Mouse (Mus musculus) midbrain, embryonic 11.5 days (tissue): ENCODE results near the gene Pkd1. TPM values are rescaled to one million over a fixed set of nuclear protein-coding genes. Genes with fewer than 3 reads are reported as not detected.

Experiments used
- ATAC-seq: fragments of 200-750 bp; cut with Nextera tagmentation; 2 replicates; pipeline ENCODE4 v1.8.0; 2017; ENCODE audit warnings: moderate TSS enrichment, moderate library complexity; ENCODE audit not compliant: low FRiP score
- DNase-seq: peaks from one replicate; pipeline ENCODE4 v3.0.0; 2015; ENCODE audit warnings: low spot score; ENCODE audit errors: missing footprints
- H3K27ac ChIP-seq: fragments of 300-500 bp; sonication (generic); 2 replicates; pipeline ENCODE4 v1.5.1; 2014; ENCODE audit warnings: low read depth, low read length
- H3K27me3 ChIP-seq: fragments of 300-500 bp; sonication (generic); 2 replicates; pipeline ENCODE4 v1.6.1; 2014; ENCODE audit warnings: mild to moderate bottlenecking, low read length, moderate library complexity, mixed read lengths; ENCODE audit not compliant: control insufficient read depth, insufficient read depth
- H3K36me3 ChIP-seq: fragments of 300-500 bp; sonication (generic); 2 replicates; pipeline ENCODE4 v1.6.1; 2014; ENCODE audit warnings: mild to moderate bottlenecking, low read length, moderate library complexity, mixed read lengths; ENCODE audit not compliant: control insufficient read depth, insufficient read depth
- H3K4me1 ChIP-seq: fragments of 300-500 bp; sonication (generic); 2 replicates; pipeline ENCODE4 v1.6.1; 2014; ENCODE audit warnings: low read length; ENCODE audit not compliant: control insufficient read depth, insufficient read depth
- H3K4me2 ChIP-seq: fragments of 300-500 bp; sonication (generic); 2 replicates; pipeline ENCODE4 v1.6.1; 2014; ENCODE audit warnings: mild to moderate bottlenecking, moderate library complexity
- H3K4me3 ChIP-seq: fragments of 300-500 bp; sonication (generic); 2 replicates; pipeline ENCODE4 v1.5.1; 2014; ENCODE audit warnings: low read depth, low read length
- H3K9ac ChIP-seq: fragments of 300-500 bp; sonication (generic); 2 replicates; pipeline ENCODE4 v1.6.1; 2014; ENCODE audit warnings: low read length
- H3K9me3 ChIP-seq: fragments of 300-500 bp; sonication (generic); 2 replicates; pipeline ENCODE4 v1.6.1; 2016; ENCODE audit warnings: low read length; ENCODE audit not compliant: control insufficient read depth
- WGBS: fragments of 180-500 bp; shearing (Covaris S2); extraction: QIAGEN DNeasy Blood & Tissue Kit; methylation state at CpG from one replicate; pipeline ENCODE4 v1.1.7; 2014; 5-methylcytosine and 5-hydroxymethylcytosine counted together
- polyA plus RNA-seq: library from polyadenylated mRNA; unstranded; fragments of >200 nt; fragmentation: Nextera tagmentation; extraction: Ambion mirVana; gene quantifications from 2 replicates; pipeline ENCODE4 v1.2.1, GENCODE M21; 2014

Pkd1 gene
- polyA plus RNA-seq = 11.9 and 18.5 TPM in 2 replicates

- peak; percentile 100 for DNase-seq
- WGBS = under 1% methylated on average over 62 of the region's 72 CpGs
Observed at GRCm38 (mm10) chr17:24549618-24550415, at the start of gene Pkd1. TSS of gene Pkd1 (plus strand) at chr17:24549834.

GRCm38 (mm10) chr17:24502208-24502607 is 47.4 kb upstream of the Pkd1 start:
- no peak for DNase-seq

More at GRCm38 (mm10) chr17:24549618-24550415, at the start of gene Pkd1:
- Histone ChIP-seq H3K9ac (peak within 1 kb of the TSS; percentile 82), H3K27ac (peak within 1 kb of the TSS; percentile 94), H3K4me1 (peaks cover 12% of the 10 kb centered on the region), H3K4me3 (peak within 1 kb of the TSS; percentile 69), H3K9me3 (no peaks in the 10 kb centered on the region), H3K36me3 (no peaks in the 10 kb centered on the region), H3K4me2 (peak within 1 kb of the TSS; percentile 75), H3K27me3 (peaks cover 14% of the 10 kb centered on the region)
- peak; percentile 95 for ATAC-seq

GRCm38 (mm10) chr17:24504085-24504484 is 45.5 kb upstream of the Pkd1 start:
- no peak overlapping the region for H3K4me3 ChIP-seq
- H3K27me3 ChIP-seq = no peaks in the 10 kb centered on the region
- WGBS = 96% methylated on average over 10 of the region's 10 CpGs
- DNase-seq (no peak), ATAC-seq (no peak)
- no peaks in the 10 kb centered on the region for H3K9me3 ChIP-seq
- H3K9ac ChIP-seq = no peak overlapping the region
- no peaks in the 10 kb centered on the region for H3K4me1 ChIP-seq
- no peak overlapping the region for H3K27ac ChIP-seq
- H3K36me3 ChIP-seq = peaks cover 3% of the 10 kb centered on the region
- no peak overlapping the region for H3K4me2 ChIP-seq

More at GRCm38 (mm10) chr17:24502208-24502607, 47.4 kb upstream of the Pkd1 start:
- no peak overlapping the region for H3K4me2 ChIP-seq
- H3K27ac ChIP-seq = no peak overlapping the region
- H3K27me3 ChIP-seq = no peaks in the 10 kb centered on the region
- 30% methylated on average over 11 of the region's 11 CpGs for WGBS
- H3K4me1 ChIP-seq = no peaks in the 10 kb centered on the region
- H3K9me3 ChIP-seq = no peaks in the 10 kb centered on the region
- ATAC-seq = no peak
- H3K9ac ChIP-seq = no peak overlapping the region
- H3K4me3 ChIP-seq = no peak overlapping the region
- peaks cover 3% of the 10 kb centered on the region for H3K36me3 ChIP-seq

GRCm38 (mm10) chr17:24505286-24505955 is 44.2 kb upstream of the Pkd1 start:
- ATAC-seq = no peak
- Histone ChIP-seq H3K27ac (no peak overlapping the region), H3K4me1 (no peaks in the 10 kb centered on the region), H3K36me3 (peaks cover 10% of the 10 kb centered on the region), H3K27me3 (no peaks in the 10 kb centered on the region), H3K4me2 (no peak overlapping the region), H3K9ac (no peak overlapping the region), H3K4me3 (no peak overlapping the region), H3K9me3 (no peaks in the 10 kb centered on the region)
- WGBS = 89% methylated on average over 30 of the region's 30 CpGs
- DNase-seq = no peak

GRCm38 (mm10) chr17:24506332-24507070 is 43.1 kb upstream of the Pkd1 start:
- Histone ChIP-seq H3K36me3 (peaks cover 15% of the 10 kb centered on the region), H3K4me3 (no peak overlapping the region), H3K4me1 (no peaks in the 10 kb centered on the region), H3K9me3 (no peaks in the 10 kb centered on the region), H3K27me3 (no peaks in the 10 kb centered on the region), H3K27ac (no peak overlapping the region), H3K9ac (no peak overlapping the region), H3K4me2 (no peak overlapping the region)
- DNase-seq (no peak), ATAC-seq (0 out of 2 replicates have a peak, but pooled peaks have one; percentile 23)
- WGBS = 24% methylated on average over 36 of the region's 36 CpGs

- no peak for DNase-seq
- Histone ChIP-seq H3K9me3 (no peaks in the 10 kb centered on the region), H3K4me1 (no peaks in the 10 kb centered on the region), H3K4me3 (no peak overlapping the region), H3K27me3 (no peaks in the 10 kb centered on the region), H3K27ac (no peak overlapping the region), H3K4me2 (no peak overlapping the region), H3K9ac (no peak overlapping the region), H3K36me3 (peaks cover 16% of the 10 kb centered on the region)
- ATAC-seq = 0 out of 2 replicates have a peak, but pooled peaks have one; percentile 10
- 53% methylated on average over 19 of the region's 19 CpGs for WGBS
Observed at GRCm38 (mm10) chr17:24507129-24507664, 42.4 kb upstream of the Pkd1 start.

GRCm38 (mm10) chr17:24507806-24508460 is 41.7 kb upstream of the Pkd1 start:
- peaks cover 16% of the 10 kb centered on the region for H3K36me3 ChIP-seq
- H3K27ac ChIP-seq = no peak overlapping the region
- DNase-seq (no peak), ATAC-seq (no peak)
- H3K4me2 ChIP-seq = no peak overlapping the region
- H3K4me1 ChIP-seq = no peaks in the 10 kb centered on the region
- no peaks in the 10 kb centered on the region for H3K27me3 ChIP-seq
- no peak overlapping the region for H3K9ac ChIP-seq
- no peaks in the 10 kb centered on the region for H3K9me3 ChIP-seq
- H3K4me3 ChIP-seq = no peak overlapping the region
- WGBS = 85% methylated on average over 12 of the region's 12 CpGs

GRCm38 (mm10) chr17:24513609-24514008 is 36.0 kb upstream of the Pkd1 start:
- WGBS = 59% methylated on average over 5 of the region's 5 CpGs
- DNase-seq = peak; percentile 92
- H3K36me3 ChIP-seq = peaks cover 30% of the 10 kb centered on the region
- H3K4me2 ChIP-seq = no peak overlapping the region
- no peaks in the 10 kb centered on the region for H3K4me1 ChIP-seq
- H3K27me3 ChIP-seq = no peaks in the 10 kb centered on the region
- H3K27ac ChIP-seq = no peak overlapping the region
- no peak overlapping the region for H3K9ac ChIP-seq
- no peaks in the 10 kb centered on the region for H3K9me3 ChIP-seq
- peak; percentile 58 for ATAC-seq
- no peak overlapping the region for H3K4me3 ChIP-seq
